Mouse (Mus musculus): ENCODE data around the gene Rbp7.
"Not testable (repeated sequence)": the region's sequence is repeated elsewhere in the genome, so short reads cannot be mapped to it uniquely, and the experiment has no call there.

The Rbp7 gene

GRCm38 (mm10) chr4:149454879-149455278 lies at the start of gene Rbp7:
Gene Rbp7 (minus strand): TSS chr4:149454978.
- no peak for DNase-seq (ENCODE audit: low read depth, low spot score)

DNA sequence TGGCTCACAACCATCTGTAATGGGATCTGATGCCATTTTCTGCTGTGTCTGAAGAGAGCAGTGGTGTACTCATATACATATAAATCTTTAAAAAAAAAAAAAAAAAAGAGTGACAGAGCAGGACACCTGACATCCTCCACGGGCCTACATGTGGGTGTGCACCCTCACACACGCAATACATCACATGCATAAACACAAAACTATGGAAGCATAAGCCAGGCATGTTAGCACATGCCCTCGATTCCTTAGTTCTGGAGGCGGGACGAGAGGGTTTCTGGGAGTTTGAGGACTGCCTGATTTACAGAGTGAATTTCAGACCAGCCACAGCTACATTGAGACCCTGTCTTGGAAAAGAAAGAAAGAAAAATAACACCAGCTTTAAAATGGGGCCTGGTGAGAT lies 49.6 kb upstream of the Rbp7 start:
- no peak for DNase-seq (ENCODE audit: low read depth, low spot score)

- no peak for DNase-seq (ENCODE audit: low read depth, low spot score)
Measured at GRCm38 (mm10) chr4:149499790-149500189, 45.0 kb upstream of the Rbp7 start.

DNA sequence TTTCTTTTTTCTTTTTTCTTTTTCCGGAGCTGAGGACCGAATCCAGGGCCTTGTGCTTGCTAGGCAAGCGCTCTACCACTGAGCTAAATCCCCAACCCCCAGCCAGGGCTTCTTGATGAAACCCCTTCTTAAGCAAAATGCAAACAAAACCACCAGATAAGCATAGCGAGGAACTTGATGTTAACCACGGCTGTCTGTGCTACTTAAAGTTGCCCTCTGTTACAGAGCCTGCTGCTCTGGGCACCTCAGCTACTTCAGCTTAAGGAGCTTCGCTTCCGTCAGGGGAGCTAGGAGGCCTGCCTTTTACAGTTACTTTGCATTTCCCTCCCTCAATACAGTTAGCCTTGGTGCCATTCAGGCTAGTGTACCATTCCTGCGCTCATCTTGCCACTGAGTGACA lies 44.1 kb upstream of the Rbp7 start:
- no peak for DNase-seq (ENCODE audit: low read depth, low spot score)

- DNase-seq (ENCODE audit: low read depth, low spot score) = no peak
Measured at GRCm38 (mm10) chr4:149496612-149497011, 41.8 kb upstream of the Rbp7 start.

- DNase-seq (ENCODE audit: low read depth, low spot score) = peak; percentile 30
Measured at GRCm38 (mm10) chr4:149491151-149491550, 36.4 kb upstream of the Rbp7 start.

- no peak for DNase-seq (ENCODE audit: low read depth, low spot score)
Measured at GRCm38 (mm10) chr4:149489415-149490240, 34.9 kb upstream of the Rbp7 start.

DNA sequence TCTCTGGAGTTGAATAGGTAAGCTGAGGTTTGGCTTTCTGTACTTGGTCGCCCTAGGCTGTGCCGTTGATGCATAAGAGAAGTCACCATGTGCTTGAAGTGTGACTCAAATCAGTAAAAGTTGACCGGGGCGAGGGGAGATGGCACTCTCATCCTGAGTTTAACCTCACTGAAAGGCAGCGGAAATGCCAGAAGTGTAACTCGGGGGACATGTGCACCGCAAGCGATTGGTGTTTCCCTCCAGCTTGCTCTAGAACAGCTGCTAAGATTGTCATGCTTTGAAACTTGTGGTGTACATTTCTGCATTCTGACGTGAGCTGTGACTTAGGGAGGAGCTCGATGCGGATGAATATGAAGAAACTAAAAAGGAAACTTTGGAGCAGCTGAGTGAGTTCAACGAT lies 33.0 kb upstream of the Rbp7 start:
- DNase-seq (ENCODE audit: low read depth, low spot score) = no peak

GRCm38 (mm10) chr4:149485825-149486206 lies 31.0 kb upstream of the Rbp7 start:
- DNase-seq (ENCODE audit: low read depth, low spot score) = peak; percentile 70

DNA sequence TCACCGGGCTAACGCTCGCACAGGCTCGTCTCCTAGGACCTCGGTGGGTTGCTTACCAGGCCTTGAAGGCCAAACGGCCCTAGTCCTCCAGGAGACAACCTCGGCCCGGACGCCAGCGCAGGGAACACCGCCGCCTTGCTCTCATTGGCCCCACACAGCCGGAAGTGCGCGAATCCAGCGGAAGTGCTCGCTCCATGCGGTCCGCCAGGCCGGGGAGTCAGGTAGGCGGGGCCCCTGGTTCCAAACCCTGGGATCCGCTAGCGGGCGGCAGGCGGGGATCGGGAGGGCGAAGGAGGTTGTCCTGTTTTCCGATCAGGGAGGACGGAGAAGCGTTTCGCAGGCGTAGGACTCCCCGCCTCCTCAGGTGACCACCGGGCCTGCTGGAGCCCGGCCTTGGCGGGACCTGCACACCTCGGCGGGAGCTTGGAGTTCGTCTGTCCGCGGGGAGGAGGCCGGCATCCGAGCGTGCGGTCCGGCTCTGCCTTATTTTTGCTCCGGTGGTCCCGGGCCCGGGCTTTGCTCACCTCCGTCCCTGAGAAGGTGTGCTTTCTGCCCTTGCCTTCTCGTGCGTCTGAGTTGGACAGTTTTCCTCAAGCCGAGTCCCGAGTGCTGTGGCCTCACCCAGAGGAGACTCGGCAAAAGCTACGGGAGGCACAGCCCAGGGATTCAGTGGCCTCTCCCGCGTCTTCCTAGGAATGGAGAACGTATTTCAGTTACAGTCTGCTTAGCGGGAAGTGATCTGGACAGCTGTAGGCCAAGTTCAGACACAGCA lies 30.5 kb upstream of the Rbp7 start, which contains the start of the genes Nmnat1 and Lzic:
Gene Nmnat1, minus strand, starts transcription at position 150 of the 772 bp plus-strand sequence.
Gene Lzic, plus strand, starts transcription at position 177 of the 772 bp plus-strand sequence.
- peak; percentile 95 for DNase-seq (ENCODE audit: low read depth, low spot score)

DNA sequence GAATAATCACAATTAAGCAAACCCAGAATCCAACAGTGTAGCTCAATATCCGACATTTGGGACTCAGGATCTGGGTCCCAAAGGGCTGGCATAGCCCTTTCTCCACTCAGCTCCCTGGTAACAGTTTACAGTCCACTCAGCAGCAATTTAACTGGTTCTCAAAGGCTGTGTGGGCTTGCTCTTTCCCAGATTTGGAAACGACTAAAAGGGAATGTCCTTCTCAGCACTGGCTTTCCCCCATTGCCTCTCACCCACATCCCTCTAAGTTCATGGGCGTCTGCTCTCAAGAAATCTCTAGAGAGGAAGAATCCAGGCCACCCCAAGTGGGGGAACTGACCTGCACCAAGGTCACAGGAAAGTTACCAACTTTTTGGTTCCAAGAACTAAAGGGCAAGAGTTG lies 29.8 kb upstream of the Rbp7 start:
- peak; percentile 58 for DNase-seq (ENCODE audit: low read depth, low spot score)

- DNase-seq (ENCODE audit: low read depth, low spot score) = no peak
Measured at GRCm38 (mm10) chr4:149477078-149477477, 22.3 kb upstream of the Rbp7 start, which contains the start of gene Tmem274. Gene Tmem274 (plus strand): TSS chr4:149477378.

GRCm38 (mm10) chr4:149475096-149475495 lies 20.3 kb upstream of the Rbp7 start:
- no peak for DNase-seq (ENCODE audit: low read depth, low spot score)

- no peak for DNase-seq (ENCODE audit: low read depth, low spot score)
Measured at GRCm38 (mm10) chr4:149469557-149469956, 14.8 kb upstream of the Rbp7 start.

GRCm38 (mm10) chr4:149463435-149463950 lies 8.7 kb upstream of the Rbp7 start:
- no peak for DNase-seq (ENCODE audit: low read depth, low spot score)

DNA sequence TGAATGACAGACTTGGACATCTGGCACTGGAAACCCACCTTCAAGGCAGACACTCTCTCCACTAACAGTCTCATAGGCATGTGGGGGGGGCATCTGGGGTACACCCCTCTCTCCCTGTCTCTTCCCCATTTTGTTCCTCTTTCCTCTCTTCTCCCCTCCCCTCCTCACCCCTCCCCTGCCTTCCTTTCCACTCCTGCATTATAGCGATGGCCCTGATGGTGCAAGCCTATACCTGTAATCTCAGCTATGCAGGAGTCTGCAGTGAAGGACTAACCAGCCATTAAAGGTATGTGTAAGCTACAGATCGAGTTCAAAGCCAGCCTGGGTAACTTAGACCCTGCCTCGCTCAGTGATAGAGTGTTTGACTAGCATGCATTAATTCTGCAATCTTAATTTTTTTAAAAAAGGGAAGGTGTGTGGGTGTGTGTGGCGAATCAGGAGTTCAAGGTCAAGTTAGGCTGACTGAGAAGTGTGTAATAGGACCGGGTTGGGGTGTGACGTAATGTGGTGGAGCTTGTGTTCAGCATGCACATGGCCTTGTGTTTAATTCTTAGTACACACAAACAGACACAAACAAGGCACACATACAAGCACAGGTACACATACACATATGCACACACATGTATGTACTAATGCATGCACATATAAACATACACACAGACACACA lies 7.7 kb upstream of the Rbp7 start:
- DNase-seq (ENCODE audit: low read depth, low spot score) = no peak

GRCm38 (mm10) chr4:149461579-149462304 lies 7.0 kb upstream of the Rbp7 start:
- no peak for DNase-seq (ENCODE audit: low read depth, low spot score)

DNA sequence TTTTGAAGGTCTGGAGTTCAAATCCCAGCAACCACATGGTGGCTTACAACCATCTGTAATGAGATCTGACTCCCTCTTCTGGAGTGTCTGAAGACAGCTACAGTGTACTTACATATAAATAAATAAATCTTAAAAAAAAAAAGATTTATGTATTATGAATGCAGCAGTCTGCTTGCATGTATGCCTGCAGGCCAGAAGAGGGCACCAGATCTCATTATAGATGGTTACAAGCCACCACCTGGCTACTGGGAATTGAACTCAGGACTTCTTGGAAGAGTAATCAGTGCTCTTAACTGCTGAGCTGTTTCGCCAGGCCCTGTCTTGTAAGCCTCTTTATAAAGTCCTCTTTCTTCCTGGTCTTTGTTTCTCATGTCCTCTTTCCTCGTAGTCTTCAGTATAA lies 5.7 kb upstream of the Rbp7 start:
- not testable (repeated sequence) for DNase-seq (ENCODE audit: low read depth, low spot score)

DNA sequence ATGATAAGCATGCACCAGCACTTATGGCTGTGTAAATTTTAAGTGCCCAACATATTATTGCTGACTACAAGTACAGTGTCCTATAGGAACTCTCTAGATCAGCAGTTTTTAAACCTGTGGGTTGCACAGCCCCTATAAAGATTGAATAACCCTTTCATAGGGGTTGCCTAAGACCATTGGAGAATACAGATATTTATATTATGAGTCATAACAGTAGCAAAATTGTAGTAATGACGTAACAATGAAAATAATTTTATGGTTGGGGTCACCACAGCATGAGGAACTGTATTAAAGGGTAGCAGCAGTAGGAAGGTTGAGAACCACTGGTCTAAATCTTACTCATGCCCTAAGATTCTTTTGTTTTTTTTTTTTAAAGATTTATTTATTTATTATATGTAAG lies 4.6 kb upstream of the Rbp7 start:
- peak; percentile 43 for DNase-seq (ENCODE audit: low read depth, low spot score)

DNA sequence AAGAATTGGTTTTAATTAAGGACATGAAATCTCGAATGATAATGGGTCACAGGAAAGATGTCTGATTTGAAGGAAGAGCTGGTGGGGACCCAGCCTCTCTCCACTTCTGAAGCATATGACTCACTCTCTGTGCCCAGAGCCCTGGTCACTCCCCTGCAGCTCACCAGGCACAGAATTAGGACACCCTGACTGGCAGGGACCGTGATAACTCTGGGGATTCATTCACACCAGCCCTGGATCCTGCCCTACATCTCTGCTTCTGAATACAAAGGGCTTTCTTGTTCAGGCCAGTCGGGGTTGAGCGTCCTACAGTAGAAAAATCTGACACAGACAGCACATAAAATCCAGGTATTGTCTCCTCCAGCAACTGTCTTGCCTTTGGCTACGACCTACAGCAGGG lies 3.7 kb upstream of the Rbp7 start:
- DNase-seq (ENCODE audit: low read depth, low spot score) = peak; percentile 25

- DNase-seq (ENCODE audit: low read depth, low spot score) = peak; percentile 34
Measured at GRCm38 (mm10) chr4:149457831-149458430, 3.2 kb upstream of the Rbp7 start.
